Mouse (Mus musculus) lung, adult 2 months (tissue): ENCODE data around the gene Dab2ip. TPM values are rescaled to one million over a fixed set of nuclear protein-coding genes. Genes with fewer than 3 reads are reported as not detected.
A peak's percentile ranks its signal among the peaks of the same experiment; 100 is the strongest.

Experiments
- DNase-seq: peaks from one replicate; pipeline ENCODE4 v3.0.0; 2022
- H3K4me1 ChIP-seq: fragments of 200-500 bp; 2 replicates; pipeline ENCODE4 v1.6.1; 2011; ENCODE audit warnings: low read length; ENCODE audit not compliant: control insufficient read depth, insufficient read depth
- H3K4me3 ChIP-seq: fragments of 200-500 bp; replicated peaks from 2 replicates; pipeline ENCODE3; 2011; ENCODE audit warnings: low read depth, mild to moderate bottlenecking, control low read depth, low read length; ENCODE audit errors: extremely low read depth
- CTCF ChIP-seq: fragments of 200-500 bp; IDR thresholded peaks from 2 replicates; pipeline ENCODE4 v1.5.1; 2011; ENCODE audit warnings: mild to moderate bottlenecking, low read length, control low read depth; ENCODE audit not compliant: insufficient read depth
- POLR2A ChIP-seq: fragments of 200-500 bp; IDR thresholded peaks from 2 replicates; pipeline ENCODE4 v1.6.1; 2011; ENCODE audit warnings: low read depth, mild to moderate bottlenecking, control low read depth, low read length, borderline replicate concordance; ENCODE audit errors: extremely low read depth
- WGBS: fragments of 180-500 bp; shearing (Covaris S2); methylation state at CpG from one replicate; pipeline ENCODE4 v1.1.7; 2018; 5-methylcytosine and 5-hydroxymethylcytosine counted together
- polyA plus RNA-seq: library from polyadenylated mRNA; depleted of rRNA; stranded (reverse); fragments of >200 nt; gene quantifications from 2 replicates; pipeline ENCODE4 v1.2.3, GENCODE M21; 2012

Gene Dab2ip
- polyA plus RNA-seq, 1 experiment = 113 TPM

DNA sequence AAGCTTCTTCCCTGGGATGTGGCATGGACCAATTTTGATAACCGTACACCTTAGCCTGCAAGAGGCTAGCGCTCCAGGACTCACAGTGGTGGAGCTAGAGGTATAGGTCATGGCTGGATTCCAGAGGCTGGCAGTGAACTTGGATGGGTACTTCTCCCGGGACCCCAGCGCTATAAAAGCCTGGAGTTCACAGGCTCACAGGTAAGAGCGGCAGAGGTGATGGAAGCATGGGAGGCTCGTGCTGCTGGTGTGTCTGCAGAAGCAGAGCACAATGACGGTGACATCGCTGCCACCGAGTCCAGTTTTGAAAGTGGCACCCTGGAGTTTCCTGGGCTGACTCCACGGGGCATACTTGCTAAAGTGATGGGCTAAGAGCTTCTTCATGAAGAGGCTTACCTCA lies 187.8 kb downstream of the Dab2ip start:
- no peak overlapping the region for H3K4me3 ChIP-seq
- WGBS = 91% methylated on average over 10 of the region's 10 CpGs
- TF ChIP-seq CTCF = no peak
- TF ChIP-seq POLR2A = no peak

DNA sequence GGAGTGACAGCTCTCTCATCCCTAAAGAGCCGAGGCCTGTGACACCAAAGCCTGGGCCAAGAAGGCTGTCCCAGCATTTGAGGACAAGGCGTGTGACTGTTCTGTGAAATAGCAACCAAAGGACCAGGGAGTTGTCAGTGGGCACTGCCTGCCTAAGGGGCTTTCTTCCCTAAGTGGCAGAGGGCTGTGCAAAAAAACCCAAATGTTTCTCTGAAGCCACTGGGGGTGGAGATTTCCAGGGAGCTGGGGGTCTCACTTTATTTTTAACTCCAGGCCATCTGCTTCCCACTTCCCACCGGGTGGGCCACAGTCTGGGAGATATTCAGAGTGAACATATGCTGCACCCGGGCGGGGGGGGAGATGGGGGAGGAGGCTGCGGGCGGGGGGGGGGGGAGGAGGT lies 188.6 kb downstream of the Dab2ip start:
- no peak for TF ChIP-seq CTCF
- no peak for TF ChIP-seq POLR2A
- 40% methylated on average over 6 of the region's 7 CpGs for WGBS
- Histone ChIP-seq H3K4me3 (no peak overlapping the region), H3K4me1 (no peaks in the 10 kb centered on the region)
- DNase-seq = no peak

More for the DNA sequence above, 187.8 kb downstream of the Dab2ip start:
- no peaks in the 10 kb centered on the region for H3K4me1 ChIP-seq
- no peak for DNase-seq

DNA sequence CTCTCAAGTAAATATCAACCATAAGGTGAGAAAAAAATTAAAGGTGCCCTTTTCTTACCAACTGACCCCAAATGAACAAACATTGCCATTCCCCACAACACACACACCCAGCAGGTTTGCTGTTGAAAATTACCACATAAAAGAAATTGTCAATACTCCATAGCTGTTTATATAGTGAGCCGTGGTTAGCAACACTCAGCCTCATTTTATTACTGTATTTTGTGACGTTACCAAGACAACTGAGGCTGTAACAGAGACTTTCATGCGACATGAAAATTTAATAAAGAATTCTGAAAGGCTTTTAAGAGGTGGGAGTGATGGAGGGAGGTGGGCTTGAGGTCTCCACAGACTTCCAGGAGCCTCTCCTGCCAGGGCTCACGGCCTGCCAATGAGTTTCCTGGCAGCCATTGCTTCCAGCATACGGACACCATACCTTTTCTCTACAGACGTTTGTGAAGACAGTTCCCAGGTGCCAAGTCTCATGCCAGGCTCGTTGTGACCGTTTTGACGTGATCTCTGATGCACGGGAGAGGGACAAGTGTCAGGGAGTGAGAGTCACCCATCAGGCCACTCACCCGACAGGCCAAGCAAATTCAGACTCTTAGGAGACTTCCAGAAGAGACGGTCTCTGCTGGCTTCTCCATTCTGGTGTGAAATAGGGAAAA lies 189.4 kb downstream of the Dab2ip start:
- TF ChIP-seq POLR2A (no peak), CTCF (no peak)
- 71% methylated on average over 12 of the region's 12 CpGs for whole genome bisulfite sequencing

DNA sequence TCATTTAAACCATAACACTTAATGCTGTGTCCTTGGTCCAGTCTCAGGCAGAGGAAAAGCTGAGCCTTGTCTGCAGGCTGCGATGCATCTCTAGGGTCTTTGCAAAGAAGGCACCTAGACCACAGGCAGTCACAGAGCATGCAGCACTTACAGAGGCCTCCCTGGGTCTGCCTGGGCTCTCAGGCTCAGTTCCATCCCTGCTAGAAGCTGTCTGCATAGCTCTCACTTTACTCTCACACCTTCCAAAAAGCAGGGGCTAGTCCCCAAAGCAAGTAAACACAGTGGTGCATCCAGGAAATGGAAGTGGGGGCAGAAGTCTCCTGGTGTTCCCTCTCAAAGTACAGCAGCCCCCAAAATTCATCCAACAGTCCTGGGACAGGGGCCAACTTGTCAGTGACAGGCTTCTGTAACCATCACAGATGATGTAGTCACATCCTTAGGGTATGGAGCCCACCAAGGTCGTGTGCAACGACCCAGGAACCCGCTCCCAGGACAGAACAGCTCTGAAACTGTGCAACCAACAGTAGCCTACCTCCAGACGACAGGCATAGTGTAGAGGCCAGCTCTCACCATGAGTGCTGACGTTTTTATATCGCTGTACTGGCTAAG lies 192.6 kb downstream of the Dab2ip start:
- DNase-seq = no peak
- 64% methylated on average over 7 of the region's 7 CpGs for WGBS
- no peak for TF ChIP-seq CTCF
- TF ChIP-seq POLR2A = no peak
- Histone ChIP-seq H3K4me1 (no peaks in the 10 kb centered on the region), H3K4me3 (no peak overlapping the region)

More for the DNA sequence above, 189.4 kb downstream of the Dab2ip start:
- Histone ChIP-seq H3K4me1 (no peaks in the 10 kb centered on the region), H3K4me3 (no peak overlapping the region)
- no peak for DNase-seq

DNA sequence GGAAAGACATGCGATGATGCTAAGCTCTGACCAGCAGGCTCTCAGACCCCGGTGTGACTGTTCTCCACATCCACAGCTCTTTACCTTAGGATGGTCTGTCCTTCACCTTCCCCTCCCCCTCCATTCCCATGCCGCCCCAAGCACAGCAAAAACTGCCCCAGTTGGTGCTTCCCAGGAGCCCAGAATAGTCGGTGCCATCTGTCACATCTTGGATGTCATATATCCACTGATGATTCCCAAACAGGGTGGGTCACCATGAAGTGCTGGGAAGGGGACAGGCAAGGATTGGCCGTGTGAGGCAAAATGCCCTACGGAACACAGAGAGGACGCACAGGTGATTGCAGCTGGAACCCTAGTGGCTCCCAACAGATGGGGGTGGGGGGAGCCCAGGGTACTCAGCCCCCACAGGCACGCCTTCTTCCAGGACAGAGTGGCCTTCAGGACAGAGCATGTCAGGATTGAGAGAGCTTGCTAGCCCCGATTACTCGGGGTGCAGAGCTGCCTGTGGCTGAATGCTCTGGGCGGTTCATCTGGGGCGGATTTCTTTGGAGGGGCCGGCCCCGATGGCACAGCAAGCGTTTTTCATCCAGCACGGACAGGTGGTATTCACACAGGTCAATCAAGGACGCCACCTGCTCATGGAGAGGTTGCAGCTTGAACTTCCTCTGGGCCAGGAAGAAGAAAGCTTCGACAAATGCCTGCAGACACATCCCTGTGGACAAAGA lies 193.9 kb downstream of the Dab2ip start:
- Histone ChIP-seq H3K4me3 (no peak overlapping the region), H3K4me1 (no peaks in the 10 kb centered on the region)
- WGBS = 87% methylated on average over 18 of the region's 18 CpGs
- no peak for DNase-seq
- TF ChIP-seq POLR2A (no peak), CTCF (no peak)

DNA sequence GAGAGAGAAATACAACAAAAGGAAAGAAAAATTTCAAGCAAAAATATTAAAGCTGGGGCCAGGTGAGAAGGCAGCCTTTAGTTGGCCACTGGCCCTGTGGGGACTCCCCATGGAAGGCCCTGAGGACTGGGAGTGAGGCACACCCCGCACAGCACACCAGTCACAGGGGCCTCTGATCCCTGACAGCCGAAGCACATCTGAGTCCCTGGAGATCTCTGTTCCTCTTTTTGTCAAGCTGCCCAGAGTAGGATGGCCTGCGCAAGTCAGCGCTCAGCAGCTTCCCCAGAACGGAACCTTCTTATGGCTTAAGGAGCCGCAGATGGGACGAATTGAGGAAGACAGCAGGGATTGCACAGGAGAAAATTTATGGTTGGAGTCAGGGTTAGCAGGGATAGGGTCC lies 198.4 kb downstream of the Dab2ip start:
- no peak for TF ChIP-seq POLR2A
- no peak for TF ChIP-seq CTCF
- 71% methylated on average over 7 of the region's 7 CpGs for WGBS
- no peak for DNase-seq
- Histone ChIP-seq H3K4me1 (no peaks in the 10 kb centered on the region), H3K4me3 (no peak overlapping the region)

DNA sequence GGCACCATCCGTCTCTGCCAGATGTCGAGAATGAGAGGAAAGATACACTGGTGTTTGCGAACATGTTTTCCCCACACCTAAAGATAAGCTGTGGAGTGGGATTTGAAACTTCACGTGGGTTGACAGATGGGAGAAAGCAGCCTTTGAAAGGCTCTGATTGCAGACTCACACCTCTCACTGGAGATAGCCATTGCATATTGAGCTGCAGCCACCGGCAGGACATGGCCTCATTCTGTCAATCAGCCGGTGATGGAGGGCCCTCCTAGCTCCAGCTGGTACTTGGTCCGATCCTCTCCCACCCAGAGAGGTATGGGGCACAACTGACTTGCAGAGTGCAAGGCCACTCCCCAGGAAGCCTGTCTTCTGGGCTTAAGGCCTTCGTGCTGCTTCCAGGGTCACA lies 202.3 kb downstream of the Dab2ip start:
- Histone ChIP-seq H3K4me3 (no peak overlapping the region), H3K4me1 (no peaks in the 10 kb centered on the region)
- 59% methylated on average over 8 of the region's 8 CpGs for WGBS
- TF ChIP-seq CTCF (no peak), POLR2A (no peak)
- no peak for DNase-seq

DNA sequence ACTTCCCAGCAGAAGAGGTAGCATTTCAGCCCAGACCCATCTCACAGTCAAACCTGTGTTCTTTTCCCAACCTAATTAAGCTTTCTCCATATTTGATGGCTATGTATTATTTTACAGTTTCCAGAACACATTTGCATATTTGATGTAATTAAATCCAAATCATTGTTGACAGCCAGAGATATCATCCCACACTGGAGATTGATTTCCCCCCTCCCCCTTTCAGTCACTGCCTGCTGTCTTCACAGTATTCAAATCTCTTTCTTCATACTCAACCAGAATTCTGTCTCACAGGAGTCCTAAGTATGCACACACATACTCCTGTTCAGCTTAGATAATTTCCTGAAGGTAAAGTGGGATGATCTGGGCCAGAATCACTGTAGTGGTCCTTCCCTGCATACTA lies 202.8 kb downstream of the Dab2ip start:
- Histone ChIP-seq H3K4me3 (no peak overlapping the region), H3K4me1 (no peaks in the 10 kb centered on the region)
- TF ChIP-seq CTCF (no peak), POLR2A (no peak)
- DNase-seq = no peak

DNA sequence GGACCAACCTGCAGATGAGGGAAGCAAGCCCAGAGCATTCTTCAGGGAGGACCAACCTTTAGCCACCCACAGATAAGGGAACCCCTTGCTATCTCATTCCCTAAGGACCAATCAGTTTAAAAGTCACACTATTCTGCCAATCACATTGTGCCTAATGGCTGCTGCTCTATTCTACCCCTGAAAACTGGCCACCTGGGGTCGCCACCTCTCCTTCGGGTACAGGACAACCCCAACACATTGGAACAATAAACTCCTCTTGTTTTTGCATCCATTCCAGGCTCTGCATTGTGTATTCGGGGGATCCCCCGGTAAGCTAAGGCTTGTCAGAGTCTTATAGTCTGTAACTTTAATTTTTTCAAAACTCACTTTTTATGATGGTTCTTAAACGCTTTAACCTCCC lies 203.4 kb downstream of the Dab2ip start:
- 87% methylated on average over 5 of the region's 5 CpGs for WGBS
- no peak for TF ChIP-seq POLR2A
- TF ChIP-seq CTCF = 0 out of 2 replicates have a peak, but pooled peaks have one; percentile 2
- no peak for DNase-seq
- Histone ChIP-seq H3K4me3 (no peak overlapping the region), H3K4me1 (no peaks in the 10 kb centered on the region)

DNA sequence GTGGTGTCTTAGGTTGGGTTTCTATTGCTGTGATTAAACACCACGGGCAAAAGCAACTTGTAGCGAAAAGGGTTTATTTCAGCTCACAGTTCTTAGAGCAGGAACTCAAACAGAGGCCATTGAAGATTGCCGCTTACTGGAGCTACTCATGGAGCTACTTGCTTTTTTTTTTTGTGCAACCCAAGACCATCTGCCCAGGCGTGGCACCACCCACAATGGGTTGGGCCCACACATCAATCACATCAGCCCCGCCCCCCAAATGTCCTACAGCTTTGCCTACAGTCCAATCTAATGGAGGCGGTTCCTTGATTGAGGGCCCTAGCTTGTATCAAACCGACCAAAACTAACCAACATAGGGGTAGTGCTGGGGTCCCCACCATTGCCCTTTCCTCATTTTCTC lies 205.8 kb downstream of the Dab2ip start:
- no peaks in the 10 kb centered on the region for H3K4me1 ChIP-seq
- no peak for DNase-seq
- TF ChIP-seq POLR2A (no peak), CTCF (no peak)
- 91% methylated on average over 7 of the region's 7 CpGs for WGBS
- H3K4me3 ChIP-seq = no peak overlapping the region
